Mouse (Mus musculus): ENCODE results near the gene Yy1. TPM values are rescaled to one million over a fixed set of nuclear protein-coding genes. Genes with fewer than 3 reads are reported as not detected.

The Yy1 gene
- polyA plus RNA-seq, 1 experiment = 15.2 TPM

GRCm38 (mm10) chr12:108825561-108826224 lies 32.9 kb downstream of the Yy1 start:
- DNase-seq (ENCODE audit: low read depth in 1 of 2, low spot score in 2 of 2) = no peak
- Histone ChIP-seq H3K4me1 (ENCODE audit: control insufficient read depth, insufficient read depth, insufficient read length) (no peaks in the 10 kb centered on the region), H3K27ac (ENCODE audit: insufficient read depth, low read length) (no peak overlapping the region), H3K27me3 (ENCODE audit: control insufficient read depth, insufficient read depth, low read length) (no peaks in the 10 kb centered on the region), H3K36me3 (ENCODE audit: control insufficient read depth, insufficient read depth, low read length) (0 out of 2 replicates have a peak, but pooled peaks cover 5% of the 10 kb centered on the region), H3K4me3 (ENCODE audit: extremely low read depth, insufficient read depth, insufficient read length) (no peak overlapping the region)
- WGBS = 92% methylated on average over 13 of the region's 13 CpGs
- TF ChIP-seq CTCF (IDR thresholded peaks at IDR 0.05; ENCODE audit: extremely low read depth, insufficient read depth, insufficient read length, insufficient replicate concordance) (no peak), POLR2A (IDR thresholded peaks at IDR 0.05; ENCODE audit: low read depth, low read length) (no peak)

DNA sequence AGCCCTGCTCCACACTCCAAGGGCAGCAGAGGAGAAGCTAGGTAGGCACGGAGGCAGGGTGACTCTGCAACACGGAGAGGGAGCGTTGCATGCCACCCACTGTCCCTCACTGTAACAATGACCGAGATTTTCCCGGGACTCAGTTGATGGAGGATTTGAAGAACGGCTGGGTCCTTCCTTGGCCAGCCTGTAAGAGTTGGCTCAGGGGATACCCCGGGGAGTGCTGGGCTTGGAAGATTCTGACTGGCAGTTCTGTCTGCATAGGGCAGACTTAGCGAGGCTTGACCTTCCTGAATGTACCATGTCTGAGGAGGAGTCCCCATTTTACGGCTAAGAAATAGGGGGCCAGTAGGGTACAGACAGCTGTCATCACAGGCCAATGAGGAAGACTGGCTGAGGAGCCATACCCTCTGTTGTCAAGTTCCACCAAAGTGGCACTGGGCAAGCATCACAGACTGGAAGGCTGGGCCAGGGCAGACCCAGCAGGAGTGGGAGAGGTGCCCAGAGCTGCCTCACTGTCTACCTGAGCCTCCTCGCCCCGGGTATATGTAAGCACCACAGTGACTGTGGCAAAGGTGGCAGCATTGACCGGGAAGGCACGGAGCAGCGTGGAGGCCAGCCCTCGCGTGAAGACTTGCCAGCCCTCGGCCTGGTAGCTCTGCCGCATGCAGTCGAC lies 33.6 kb downstream of the Yy1 start:
- no peak overlapping the region for H3K27ac ChIP-seq (ENCODE audit: insufficient read depth, low read length)
- DNase-seq (ENCODE audit: low read depth in 1 of 2, low spot score in 2 of 2) = no peak
- no peaks in the 10 kb centered on the region for H3K4me1 ChIP-seq (ENCODE audit: control insufficient read depth, insufficient read depth, insufficient read length)
- TF ChIP-seq POLR2A (IDR thresholded peaks at IDR 0.05; ENCODE audit: low read depth, low read length) (no peak), CTCF (IDR thresholded peaks at IDR 0.05; ENCODE audit: extremely low read depth, insufficient read depth, insufficient read length, insufficient replicate concordance) (no peak)
- 98% methylated on average over 19 of the region's 19 CpGs for WGBS
- H3K36me3 ChIP-seq (ENCODE audit: control insufficient read depth, insufficient read depth, low read length) = 0 out of 2 replicates have a peak, but pooled peaks cover 5% of the 10 kb centered on the region
- H3K4me3 ChIP-seq (ENCODE audit: extremely low read depth, insufficient read depth, insufficient read length) = no peak overlapping the region
- H3K27me3 ChIP-seq (ENCODE audit: control insufficient read depth, insufficient read depth, low read length) = no peaks in the 10 kb centered on the region

DNA sequence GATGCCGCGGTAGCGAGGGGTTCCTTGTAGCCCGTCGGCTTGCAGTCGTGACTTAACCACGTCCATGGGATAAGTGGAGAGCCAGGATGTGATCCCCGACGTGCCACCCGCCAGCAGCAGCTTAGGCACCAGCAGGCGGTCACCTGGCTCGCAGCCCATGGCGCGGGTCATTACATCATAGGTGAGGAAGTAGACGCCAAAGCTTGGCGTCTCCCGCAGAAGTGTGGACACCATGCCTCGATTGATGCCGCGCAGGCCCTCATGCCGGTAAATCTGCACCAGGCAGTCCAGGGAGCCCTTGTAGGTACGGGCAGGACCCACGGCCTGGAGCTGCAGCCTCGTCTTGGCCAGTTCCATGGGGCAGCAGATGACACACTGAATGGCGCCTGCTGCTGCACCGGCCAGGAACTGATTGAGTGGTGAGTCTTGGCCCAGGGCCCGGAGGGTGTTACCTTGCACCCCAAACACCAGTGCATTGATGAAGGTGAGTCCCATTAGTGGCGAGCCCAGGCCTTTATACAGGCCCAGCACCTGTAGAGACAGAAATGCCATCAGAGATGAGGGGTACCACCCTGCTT lies 34.3 kb downstream of the Yy1 start:
- Histone ChIP-seq H3K27me3 (ENCODE audit: control insufficient read depth, insufficient read depth, low read length) (no peaks in the 10 kb centered on the region), H3K36me3 (ENCODE audit: control insufficient read depth, insufficient read depth, low read length) (0 out of 2 replicates have a peak, but pooled peaks cover 5% of the 10 kb centered on the region), H3K27ac (ENCODE audit: insufficient read depth, low read length) (no peak overlapping the region), H3K4me3 (ENCODE audit: extremely low read depth, insufficient read depth, insufficient read length) (no peak overlapping the region), H3K4me1 (ENCODE audit: control insufficient read depth, insufficient read depth, insufficient read length) (no peaks in the 10 kb centered on the region)
- WGBS = 97% methylated on average over 28 of the region's 28 CpGs
- no peak for DNase-seq (ENCODE audit: low read depth in 1 of 2, low spot score in 2 of 2)
- TF ChIP-seq POLR2A (IDR thresholded peaks at IDR 0.05; ENCODE audit: low read depth, low read length) = no peak
- TF ChIP-seq CTCF (IDR thresholded peaks at IDR 0.05; ENCODE audit: extremely low read depth, insufficient read depth, insufficient read length, insufficient replicate concordance) = no peak

GRCm38 (mm10) chr12:108827641-108828040 lies 34.9 kb downstream of the Yy1 start:
- 0 out of 2 replicates have a peak, but pooled peaks cover 5% of the 10 kb centered on the region for H3K36me3 ChIP-seq (ENCODE audit: control insufficient read depth, insufficient read depth, low read length)
- DNase-seq (ENCODE audit: low read depth in 1 of 2, low spot score in 2 of 2) = no peak
- H3K4me3 ChIP-seq (ENCODE audit: extremely low read depth, insufficient read depth, insufficient read length) = no peak overlapping the region
- TF ChIP-seq POLR2A (IDR thresholded peaks at IDR 0.05; ENCODE audit: low read depth, low read length) (no peak), CTCF (IDR thresholded peaks at IDR 0.05; ENCODE audit: extremely low read depth, insufficient read depth, insufficient read length, insufficient replicate concordance) (no peak)
- H3K27me3 ChIP-seq (ENCODE audit: control insufficient read depth, insufficient read depth, low read length) = no peaks in the 10 kb centered on the region
- no peak overlapping the region for H3K27ac ChIP-seq (ENCODE audit: insufficient read depth, low read length)
- H3K4me1 ChIP-seq (ENCODE audit: control insufficient read depth, insufficient read depth, insufficient read length) = no peaks in the 10 kb centered on the region
- WGBS = 94% methylated on average over 6 of the region's 6 CpGs

DNA sequence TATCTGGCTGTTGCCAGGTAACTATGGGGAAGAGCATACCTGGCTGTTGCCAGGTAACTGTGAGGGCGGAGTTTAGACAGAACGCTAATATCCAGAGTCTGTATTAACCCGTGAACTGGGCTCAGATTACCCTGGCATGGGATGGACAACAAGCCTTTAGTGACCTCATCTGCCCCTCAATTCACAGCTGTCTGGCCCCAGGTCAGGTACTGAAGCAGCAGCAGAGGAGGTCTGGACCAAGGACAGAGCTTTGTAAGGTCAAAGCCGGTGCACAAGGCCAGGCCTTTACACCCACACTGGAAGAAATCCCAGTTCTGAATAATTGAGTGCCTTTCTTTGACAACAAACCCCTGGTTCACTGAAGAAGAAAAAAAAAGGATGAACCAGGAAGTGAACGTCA lies 36.9 kb downstream of the Yy1 start:
- Histone ChIP-seq H3K4me3 (ENCODE audit: extremely low read depth, insufficient read depth, insufficient read length) (no peak overlapping the region), H3K4me1 (ENCODE audit: control insufficient read depth, insufficient read depth, insufficient read length) (no peaks in the 10 kb centered on the region), H3K27ac (ENCODE audit: insufficient read depth, low read length) (no peak overlapping the region), H3K27me3 (ENCODE audit: control insufficient read depth, insufficient read depth, low read length) (no peaks in the 10 kb centered on the region), H3K36me3 (ENCODE audit: control insufficient read depth, insufficient read depth, low read length) (0 out of 2 replicates have a peak, but pooled peaks cover 5% of the 10 kb centered on the region)
- WGBS = 83% methylated on average over 5 of the region's 5 CpGs
- no peak for DNase-seq (ENCODE audit: low read depth in 1 of 2, low spot score in 2 of 2)
- TF ChIP-seq POLR2A (IDR thresholded peaks at IDR 0.05; ENCODE audit: low read depth, low read length) = no peak
- TF ChIP-seq CTCF (IDR thresholded peaks at IDR 0.05; ENCODE audit: extremely low read depth, insufficient read depth, insufficient read length, insufficient replicate concordance) = no peak

GRCm38 (mm10) chr12:108830358-108830757 lies 37.6 kb downstream of the Yy1 start:
- no peak for DNase-seq (ENCODE audit: low read depth in 1 of 2, low spot score in 2 of 2)
- Histone ChIP-seq H3K4me3 (ENCODE audit: extremely low read depth, insufficient read depth, insufficient read length) (no peak overlapping the region), H3K36me3 (ENCODE audit: control insufficient read depth, insufficient read depth, low read length) (0 out of 2 replicates have a peak, but pooled peaks cover 5% of the 10 kb centered on the region), H3K27ac (ENCODE audit: insufficient read depth, low read length) (no peak overlapping the region), H3K27me3 (ENCODE audit: control insufficient read depth, insufficient read depth, low read length) (no peaks in the 10 kb centered on the region), H3K4me1 (ENCODE audit: control insufficient read depth, insufficient read depth, insufficient read length) (no peaks in the 10 kb centered on the region)
- TF ChIP-seq POLR2A (IDR thresholded peaks at IDR 0.05; ENCODE audit: low read depth, low read length) = no peak
- no peak for TF ChIP-seq CTCF (IDR thresholded peaks at IDR 0.05; ENCODE audit: extremely low read depth, insufficient read depth, insufficient read length, insufficient replicate concordance)
- 88% methylated on average over 6 of the region's 6 CpGs for WGBS
